21 mouse cellular contexts compared by ENCODE assay signal in genomic region chr2:63153701-63154100, GRCm38 (mm10). TPM values are rescaled to one million over a fixed set of nuclear protein-coding genes. Genes with fewer than 3 reads are reported as not detected.
"Had no signal": no experiment of that assay in that cellular context is flagged by ENCODE, and none has a peak within 500 bp of the region (broad histone marks: within the 10 kb centered on the region; RNA-seq: fewer than 3 reads in every experiment).

No protein-coding gene starts in this region.

- H3K27ac ChIP-seq: midbrain, embryonic 10.5 days; midbrain, embryonic 12.5 days; neural tube, embryonic 13.5 days; neural tube, embryonic 15.5 days had no signal

- ATAC-seq: midbrain, embryonic 16.5 days had no signal

- H3K4me3 ChIP-seq: midbrain, embryonic 10.5 days; midbrain, embryonic 12.5 days; myocyte; neural tube, embryonic 13.5 days; neural tube, embryonic 15.5 days had no signal

- DNase-seq: lung, adult 18-20 months; lung, embryonic 14.5 days; lung, postnatal 10 days; lung, postnatal 4 days; midbrain, embryonic 14.5 days; retina, postnatal 1 day; right cerebral cortex, adult 18-20 months; right cerebral cortex, postnatal 25 days; right cerebral cortex, postnatal 4 days; spleen, adult 18-20 months; thymus, adult 2 months; thymus, postnatal 25 days; thymus, postnatal 4 days had no signal

RNA-seq across cellular contexts. Expression of gene Kcnh7, which starts 30.4 kb away (rescaled TPM):
- total RNA-seq: megakaryocyte, adult 5-6 weeks; megakaryocyte-erythroid progenitor cell, adult 5-6 weeks had no signal
